Mouse (Mus musculus): ENCODE measurements around the gene Prokr2. TPM values are rescaled to one million over a fixed set of nuclear protein-coding genes. Genes with fewer than 3 reads are reported as not detected.
"Not testable (repeated sequence)": the region's sequence is repeated elsewhere in the genome, so short reads cannot be mapped to it uniquely, and the experiment has no call there.

Gene Prokr2
- polyA plus RNA-seq, 1 experiment from 2014 or later = 1.2 TPM

- DNase-seq (ENCODE audit: extremely low spot score, low spot score) = no peak
- Histone ChIP-seq H3K9me3 (no peaks in the 10 kb centered on the region), H3K4me3 (no peak overlapping the region), H3K36me3 (replicated peaks) (peaks cover 58% of the 10 kb centered on the region), H3K4me1 (peaks cover 23% of the 10 kb centered on the region), H3K27me3 (ENCODE audit: poor library complexity, severe bottlenecking) (no peaks in the 10 kb centered on the region), H3K27ac (no peak overlapping the region)
- 95% methylated on average over 10 of the region's 10 CpGs for WGBS
Measured at GRCm38 (mm10) chr2:132293694-132294450, 91.4 kb downstream of the Prokr2 start.

GRCm38 (mm10) chr2:132292083-132292482 lies 93.2 kb downstream of the Prokr2 start:
- DNase-seq (ENCODE audit: extremely low spot score, low spot score) = no peak
- WGBS = 50% methylated on average over 4 of the region's 4 CpGs
- Histone ChIP-seq H3K9me3 (no peaks in the 10 kb centered on the region), H3K27me3 (ENCODE audit: poor library complexity, severe bottlenecking) (no peaks in the 10 kb centered on the region), H3K27ac (peak overlapping the region; percentile 48; the same call in 1 of the 2 replicates), H3K4me1 (peaks cover 23% of the 10 kb centered on the region), H3K4me3 (no peak overlapping the region), H3K36me3 (replicated peaks) (peaks cover 40% of the 10 kb centered on the region)

DNA sequence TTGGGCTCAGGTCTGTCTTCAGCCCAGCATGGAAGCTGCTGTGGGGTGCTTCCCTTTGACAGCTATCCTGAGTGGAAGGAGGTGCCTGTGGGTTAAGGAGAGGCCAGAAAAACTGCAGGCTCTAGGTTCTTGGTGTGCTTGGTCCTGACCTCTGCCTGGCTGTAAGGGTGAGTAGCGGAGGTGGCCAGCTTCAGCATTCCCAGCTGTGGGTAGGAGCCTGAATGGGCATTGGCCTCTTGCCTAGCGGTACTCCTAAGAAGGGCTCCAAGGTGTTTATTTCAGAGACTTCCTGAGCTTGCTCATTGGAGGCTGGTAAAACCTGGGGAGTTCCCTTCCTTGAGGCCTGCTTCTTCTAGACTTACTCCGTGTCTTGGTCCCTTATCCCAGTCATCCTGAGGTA lies 94.0 kb downstream of the Prokr2 start:
- H3K9me3 ChIP-seq = no peaks in the 10 kb centered on the region; the same call in 1 of the 2 replicates
- no peaks in the 10 kb centered on the region for H3K27me3 ChIP-seq (ENCODE audit: poor library complexity, severe bottlenecking)
- DNase-seq (ENCODE audit: extremely low spot score, low spot score) = no peak
- H3K4me1 ChIP-seq = peaks cover 23% of the 10 kb centered on the region
- WGBS = 66% methylated on average over 3 of the region's 3 CpGs
- no peak overlapping the region for H3K4me3 ChIP-seq
- H3K27ac ChIP-seq = peak overlapping the region; percentile 66
- peaks cover 39% of the 10 kb centered on the region for H3K36me3 ChIP-seq (replicated peaks)

- Histone ChIP-seq H3K27ac (peak overlapping the region; percentile 66), H3K4me1 (peaks cover 23% of the 10 kb centered on the region), H3K27me3 (ENCODE audit: poor library complexity, severe bottlenecking) (no peaks in the 10 kb centered on the region), H3K4me3 (no peak overlapping the region), H3K36me3 (replicated peaks) (peaks cover 37% of the 10 kb centered on the region), H3K9me3 (no peaks in the 10 kb centered on the region; the same call in 1 of the 2 replicates)
- WGBS = 88% methylated on average over 6 of the region's 6 CpGs
- DNase-seq (ENCODE audit: extremely low spot score, low spot score) = no peak
Measured at GRCm38 (mm10) chr2:132290808-132291207, 94.4 kb downstream of the Prokr2 start.

DNA sequence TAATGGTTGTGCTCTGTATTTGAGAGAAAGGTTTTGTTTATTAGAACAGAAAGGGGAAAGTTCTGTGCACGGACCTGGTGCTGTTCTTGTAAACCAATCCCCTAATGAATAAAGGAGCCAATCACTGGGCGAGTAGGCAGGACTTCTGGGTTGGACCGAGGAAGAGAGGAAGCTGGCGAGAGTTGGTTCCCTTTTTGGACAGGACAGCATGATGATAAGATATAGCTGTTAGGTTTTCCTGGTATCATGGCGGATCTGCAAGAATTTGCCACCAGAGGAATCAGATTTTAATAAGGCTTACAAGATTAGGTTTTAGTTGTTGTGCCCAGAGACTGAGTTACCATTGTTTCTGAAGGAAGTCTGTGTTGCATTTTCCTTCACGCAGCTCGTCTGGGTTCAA lies 96.0 kb downstream of the Prokr2 start:
- Histone ChIP-seq H3K36me3 (replicated peaks) (peaks cover 29% of the 10 kb centered on the region), H3K4me1 (peaks cover 32% of the 10 kb centered on the region)
- not testable (repeated sequence) for H3K4me3 ChIP-seq; H3K9me3 ChIP-seq; DNase-seq (ENCODE audit: extremely low spot score, low spot score); H3K27ac ChIP-seq; H3K27me3 ChIP-seq (ENCODE audit: poor library complexity, severe bottlenecking)
- 87% methylated on average over 5 of the region's 7 CpGs for WGBS

Other genes with a start within 250 kb of the Prokr2 start
- gene Slc23a2, start 240.3 kb downstream of the Prokr2 start, polyA plus RNA-seq (2016; fragmentation: Nextera tagmentation; extraction: Ambion mirVana) = 10.9 and 12.6 TPM in 2 replicates
- gene Tmem230, start 137.6 kb downstream of the Prokr2 start, polyA plus RNA-seq (2016; fragmentation: Nextera tagmentation; extraction: Ambion mirVana) = 35.2 and 36.1 TPM in 2 replicates
- 470 and 483 TPM in 2 replicates for gene Pcna, start 132.1 kb downstream of the Prokr2 start, polyA plus RNA-seq (2016; fragmentation: Nextera tagmentation; extraction: Ambion mirVana)
- 20.4 and 21.6 TPM in 2 replicates for gene Cds2, start 122.3 kb downstream of the Prokr2 start, polyA plus RNA-seq (2016; fragmentation: Nextera tagmentation; extraction: Ambion mirVana)
- gene Gpcpd1, start 202.3 kb upstream of the Prokr2 start, polyA plus RNA-seq (2016; fragmentation: Nextera tagmentation; extraction: Ambion mirVana) = 24.7 and 31.7 TPM in 2 replicates

Data from forebrain, embryonic 10.5 days (tissue).